Mouse (Mus musculus) adrenal gland, postnatal 14 days (tissue): ENCODE results near the gene Eva1a. TPM values are rescaled to one million over a fixed set of nuclear protein-coding genes. Genes with fewer than 3 reads are reported as not detected.

Experiments used
- DNase-seq: peaks from one replicate; pipeline ENCODE4 v3.0.0; 2021; ENCODE audit warnings: mixed read lengths
- long read RNA-seq, 2 experiments: library from polyadenylated mRNA; stranded (forward); transcript quantifications; one replicate each; pipeline ENCODE4 v2.0.0; 2021
- total RNA-seq: library from RNA; stranded (reverse); gene quantifications from 2 replicates; pipeline ENCODE4 v1.2.3, GENCODE M21; 2021

The Eva1a gene
- total RNA-seq: 3.1 and 6.9 TPM in 2 replicates
- long read RNA-seq, experiment 1, transcript Eva1a-201 (3 exons, 1,773 nt): major isoform, 6 of 6 reads
- long read RNA-seq, experiment 1, partial matches to known transcripts: 0 of 6 reads
- long read RNA-seq, experiment 1, other reads (novel, unspliced or antisense): 0 of 6 reads
- long read RNA-seq, experiment 2, transcript Eva1a-201 (3 exons, 1,773 nt): major isoform, 13 of 16 reads
- long read RNA-seq, experiment 2, partial matches to known transcripts: 0 of 16 reads
- long read RNA-seq, experiment 2, other reads (novel, unspliced or antisense): 2 of 16 reads

DNA sequence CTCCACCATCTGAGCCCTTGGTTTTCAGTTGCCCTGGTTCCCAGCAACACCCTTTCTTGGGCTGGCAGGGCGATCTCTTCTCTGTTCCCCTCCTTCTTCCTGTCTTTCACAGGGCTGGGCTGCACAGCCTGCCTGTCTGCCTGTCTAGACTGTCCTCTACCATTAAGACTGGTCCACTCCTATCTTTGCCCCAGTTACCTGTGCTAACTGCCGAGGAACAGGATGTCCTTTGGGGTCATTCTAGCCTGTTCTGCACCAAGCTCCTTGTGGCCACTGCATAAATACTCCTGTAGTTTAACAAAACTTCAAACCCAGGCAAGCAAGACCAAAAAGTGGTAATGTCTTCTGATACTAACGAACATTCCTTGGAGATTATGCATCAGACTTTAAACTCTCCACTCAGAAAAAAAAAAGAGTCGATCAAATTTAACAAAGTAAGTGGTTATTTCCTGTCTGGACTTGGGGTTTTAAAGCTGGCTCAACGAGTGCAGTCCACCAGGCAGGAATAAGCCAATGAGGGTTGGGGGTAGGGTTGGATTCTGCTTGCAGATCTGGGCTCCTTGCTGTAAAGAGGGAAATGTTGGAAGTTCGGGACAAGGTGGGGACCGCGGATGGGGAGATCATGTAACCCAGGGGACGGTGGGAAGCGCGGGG is at the start of gene Eva1a:
Gene Eva1a, plus strand, starts transcription at position 210 of the 654 bp plus-strand sequence.
- DNase-seq: no peak

DNA sequence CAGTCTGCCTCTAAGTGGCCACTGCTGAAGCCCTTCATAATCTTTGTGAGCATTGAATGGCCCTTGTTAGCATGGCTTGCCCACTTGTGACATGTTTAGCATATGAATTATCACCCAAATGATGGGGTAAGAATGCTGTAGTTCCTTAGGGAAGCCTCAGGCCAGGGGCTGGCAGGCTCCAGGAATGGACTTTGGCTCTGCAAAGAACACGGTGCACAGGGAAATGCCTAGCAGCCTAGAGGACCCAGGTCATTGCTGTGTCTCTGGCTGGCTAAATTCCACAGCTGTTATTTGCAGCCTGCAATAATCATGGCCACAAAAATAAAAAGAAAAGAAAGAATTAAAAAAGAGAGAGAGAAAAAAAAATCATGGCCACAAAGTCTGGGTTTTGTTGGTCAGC is 28.5 kb upstream of the Eva1a start:
- DNase-seq: peak; percentile 7

DNA sequence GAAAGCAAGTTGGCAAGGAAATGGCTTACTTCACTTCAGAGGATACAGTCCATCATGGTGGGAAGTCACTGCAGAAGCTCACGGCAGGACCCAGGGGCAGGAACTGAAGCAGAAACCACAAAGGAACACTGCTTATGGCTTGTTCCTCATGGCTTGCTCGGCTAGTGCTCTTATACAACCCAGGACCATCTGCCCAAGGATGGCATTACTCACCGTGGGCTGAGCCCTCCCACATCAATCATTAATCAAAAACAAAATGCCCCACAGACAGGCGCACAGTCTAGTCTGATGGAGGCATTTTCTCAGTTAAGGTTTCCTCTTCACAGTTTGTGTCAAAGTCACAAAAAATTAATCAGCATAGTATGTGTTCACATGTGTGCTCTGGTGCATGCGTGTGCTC is 19.8 kb upstream of the Eva1a start:
- DNase-seq: no peak

DNA sequence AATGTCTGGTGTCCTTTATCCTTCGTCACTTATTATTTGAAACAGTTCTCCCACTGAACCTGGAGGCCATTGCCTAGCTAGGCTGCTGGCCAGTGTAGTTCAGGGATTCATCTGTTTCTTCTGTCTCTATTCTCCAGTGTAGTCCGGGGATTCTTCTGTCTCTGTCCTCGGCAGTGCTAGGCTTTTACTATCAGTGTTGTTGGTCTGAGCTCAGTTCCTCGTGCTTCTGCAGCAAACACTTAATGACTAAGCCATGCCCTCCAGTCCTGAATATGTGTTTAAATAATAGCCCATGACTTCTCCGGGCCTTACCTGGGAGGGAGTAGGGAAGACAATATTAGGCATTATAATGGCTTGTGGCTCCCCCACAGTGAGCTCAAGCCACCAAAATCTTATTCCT is 19.3 kb upstream of the Eva1a start:
- no peak for DNase-seq

DNA sequence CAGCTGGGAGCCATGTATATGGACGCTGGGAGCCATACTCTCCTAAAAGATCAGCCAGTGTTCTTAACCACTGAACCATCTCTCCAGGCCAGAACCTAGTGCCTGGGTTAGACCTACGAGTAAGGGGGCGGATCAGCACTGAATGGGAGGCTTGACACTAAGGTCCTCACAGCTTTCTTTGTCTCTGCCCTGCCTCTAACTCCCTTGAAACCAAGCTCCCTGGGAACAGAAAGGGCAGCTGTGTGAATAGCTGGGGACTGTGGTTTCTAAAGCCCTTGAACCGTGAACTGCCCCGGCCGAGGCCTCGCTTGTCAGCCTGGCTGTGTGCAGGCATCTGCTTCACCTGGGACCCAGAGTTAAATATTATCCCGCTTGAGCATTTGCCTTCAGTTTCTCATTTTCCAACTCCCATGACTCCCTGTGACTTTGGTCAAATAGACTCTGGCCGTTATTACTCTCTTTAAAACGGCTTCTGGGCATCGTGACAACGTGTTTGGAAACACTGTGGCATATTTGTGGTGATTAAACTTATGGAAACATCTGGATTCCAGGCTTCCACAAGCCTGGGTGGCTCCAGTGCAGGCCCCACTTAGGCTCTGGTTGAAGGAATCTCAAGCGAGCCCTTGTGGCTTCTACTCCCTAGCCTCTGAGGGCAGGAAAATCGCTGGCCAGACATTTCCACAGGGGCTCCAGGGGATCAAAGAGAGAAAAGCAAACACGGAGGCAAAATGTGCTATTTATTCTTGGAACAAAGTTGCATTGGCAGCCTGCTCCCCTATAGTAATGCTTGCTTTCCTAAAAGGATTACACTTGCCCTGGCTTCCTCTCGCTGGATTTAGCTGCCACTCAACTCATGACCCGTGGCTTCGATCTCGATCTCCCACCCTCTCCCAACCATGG is 11.0 kb upstream of the Eva1a start:
- no peak for DNase-seq

DNA sequence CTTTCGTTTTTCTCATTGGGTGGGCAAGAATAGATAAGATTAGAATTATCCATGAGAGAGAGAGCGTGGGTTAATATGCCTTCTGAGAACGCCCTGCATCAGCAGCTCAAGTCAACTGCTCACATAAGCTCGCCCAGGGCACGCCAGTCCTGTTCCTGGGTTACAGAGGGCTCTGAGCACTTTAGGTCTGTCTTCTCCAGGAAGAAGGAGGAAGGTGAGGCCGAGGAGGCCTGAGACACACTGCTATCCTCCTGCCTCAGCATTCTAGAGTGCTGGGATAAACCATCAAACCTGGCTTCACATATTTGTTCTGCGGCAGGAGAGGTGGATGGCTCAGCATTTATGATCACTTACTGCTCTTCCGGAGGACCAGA is 10.3 kb upstream of the Eva1a start:
- no peak for DNase-seq

DNA sequence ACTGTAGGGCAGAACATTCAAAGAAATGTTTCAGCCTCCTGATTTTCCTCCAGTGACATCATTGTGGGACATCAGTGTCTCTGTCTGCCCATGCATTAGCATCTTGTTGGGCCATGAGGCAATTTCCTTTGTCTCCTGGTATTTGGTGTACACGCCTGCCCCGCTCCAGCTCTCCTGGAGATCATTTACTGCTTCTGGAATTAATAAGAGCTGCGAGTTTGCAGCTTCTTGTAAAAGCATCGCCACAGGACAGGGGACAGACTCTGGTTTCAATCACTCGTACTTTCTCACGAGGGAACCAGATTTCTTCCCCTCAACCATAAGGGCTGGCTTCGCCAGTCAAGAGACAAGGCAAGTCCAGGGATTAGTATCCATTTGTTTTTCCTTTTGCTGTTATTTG is 3.6 kb upstream of the Eva1a start:
- DNase-seq: no peak

DNA sequence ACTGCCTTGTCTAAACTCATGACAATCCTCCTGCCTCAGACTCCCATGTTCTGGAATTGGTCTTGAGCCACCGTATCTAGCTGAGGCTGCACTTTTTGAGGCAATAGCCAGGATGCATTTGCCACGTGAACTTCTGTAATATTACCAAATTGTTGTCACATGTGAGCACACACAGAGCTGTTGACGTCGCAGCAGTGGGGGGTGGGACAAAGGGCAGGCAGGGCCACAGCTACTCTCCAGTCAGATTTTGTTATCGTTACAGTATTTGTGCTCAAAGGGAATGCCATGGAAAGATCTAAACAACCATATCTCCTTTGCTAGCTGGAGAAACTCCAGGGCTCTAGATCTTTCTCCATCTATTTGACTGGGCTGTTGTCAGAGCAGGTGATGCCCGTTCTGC is 1.6 kb upstream of the Eva1a start:
- no peak for DNase-seq

DNA sequence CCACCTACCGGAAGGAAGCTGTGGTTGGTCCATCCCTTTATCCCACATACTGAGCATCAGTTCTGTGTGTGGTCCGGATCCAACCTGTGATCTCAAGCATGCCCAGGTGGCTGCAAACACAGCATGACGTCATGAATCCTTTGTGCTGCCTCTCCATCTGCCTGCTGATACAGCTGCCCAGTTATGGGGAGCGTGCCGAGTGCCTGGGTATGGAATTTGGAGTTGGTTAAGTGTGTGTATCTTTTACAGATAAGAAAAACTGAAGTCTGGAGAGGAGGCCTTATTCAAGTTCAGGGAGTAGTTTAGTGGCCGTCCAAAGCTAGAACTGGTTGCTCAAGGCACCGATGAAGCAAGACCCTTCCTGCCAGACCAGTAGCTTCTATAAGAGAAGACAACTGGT is 875 bp upstream of the Eva1a start:
- DNase-seq: no peak

DNA sequence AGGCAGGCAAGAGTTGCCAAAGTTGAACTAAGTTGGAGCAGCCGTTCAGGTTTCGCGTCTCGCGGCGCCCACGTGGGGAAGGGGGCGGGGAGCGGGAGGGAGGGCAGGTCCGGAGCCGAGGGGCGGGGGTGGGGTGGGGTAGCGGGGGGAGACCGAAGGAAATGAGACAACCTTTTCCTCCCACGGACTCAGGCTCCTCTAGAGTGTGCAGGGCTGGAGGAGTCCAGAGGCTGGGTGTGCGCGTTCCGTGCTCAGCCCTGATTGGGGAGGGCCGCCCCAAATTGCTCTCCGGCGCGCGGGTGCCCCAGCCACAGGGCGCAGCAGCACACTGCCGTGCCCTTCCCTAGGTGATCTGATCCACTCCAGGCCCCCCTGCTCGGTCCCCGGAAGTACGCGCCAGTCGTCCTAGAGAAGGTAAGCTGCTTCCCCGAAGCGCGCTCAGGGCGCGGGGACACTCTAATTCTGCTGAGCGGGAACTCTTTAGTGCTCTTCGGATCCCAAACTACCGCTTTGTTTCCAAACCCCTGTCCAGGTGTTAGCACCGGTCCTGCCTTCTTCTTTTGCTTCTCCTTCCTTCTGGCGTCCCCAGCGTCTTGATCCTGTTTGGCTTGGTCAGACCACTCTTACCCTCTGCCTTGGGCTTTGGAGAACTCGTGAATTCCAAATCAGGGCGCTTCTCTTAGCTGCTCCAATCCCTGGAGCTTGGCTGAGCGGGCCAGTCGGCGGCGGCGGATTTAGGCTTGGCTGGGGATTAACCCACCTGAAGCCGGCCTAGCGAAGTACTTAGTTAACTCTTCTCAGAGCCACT is 849 bp downstream of the Eva1a start:
- DNase-seq: peak; percentile 57

DNA sequence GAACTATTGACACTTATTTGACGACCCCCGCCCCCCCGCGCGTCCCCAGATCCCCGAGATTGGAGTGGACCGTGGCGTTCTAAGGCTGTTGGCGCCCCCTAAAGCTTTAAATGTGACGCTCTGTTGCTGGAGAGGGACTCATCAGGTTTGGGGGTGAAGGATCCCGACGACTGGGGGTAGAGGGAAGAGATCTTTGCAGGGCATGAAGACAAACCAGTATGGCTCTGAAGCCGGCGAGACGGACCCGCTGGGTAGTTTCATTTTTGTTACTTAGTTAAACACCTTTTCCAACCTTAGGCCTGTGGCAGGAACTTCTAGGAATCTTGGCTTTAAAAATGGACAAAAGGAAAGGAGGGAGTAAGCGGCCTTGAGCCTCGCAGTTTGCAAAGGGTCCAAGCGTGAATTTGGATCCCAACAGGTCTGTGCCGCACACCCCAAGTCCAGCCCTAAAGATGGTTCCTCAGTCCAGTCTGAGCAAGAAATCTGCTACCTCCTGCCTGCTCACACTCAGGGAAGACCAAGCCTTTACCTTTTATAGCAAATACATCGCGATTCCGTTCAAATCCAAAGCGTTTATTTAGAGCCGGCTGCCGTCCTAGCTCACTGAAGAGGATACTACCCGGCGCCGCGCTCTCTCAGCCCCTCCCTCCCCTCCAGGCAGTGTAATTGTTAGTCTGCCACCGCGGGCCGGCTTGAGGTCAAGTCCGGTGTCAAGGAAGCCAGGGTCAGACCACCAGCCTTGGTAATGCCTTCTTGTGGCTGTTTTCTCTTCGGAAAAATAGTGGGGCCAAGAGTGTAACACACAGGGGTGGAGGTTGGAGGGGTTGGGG is 1.7 kb downstream of the Eva1a start:
- DNase-seq: peak; percentile 59

DNA sequence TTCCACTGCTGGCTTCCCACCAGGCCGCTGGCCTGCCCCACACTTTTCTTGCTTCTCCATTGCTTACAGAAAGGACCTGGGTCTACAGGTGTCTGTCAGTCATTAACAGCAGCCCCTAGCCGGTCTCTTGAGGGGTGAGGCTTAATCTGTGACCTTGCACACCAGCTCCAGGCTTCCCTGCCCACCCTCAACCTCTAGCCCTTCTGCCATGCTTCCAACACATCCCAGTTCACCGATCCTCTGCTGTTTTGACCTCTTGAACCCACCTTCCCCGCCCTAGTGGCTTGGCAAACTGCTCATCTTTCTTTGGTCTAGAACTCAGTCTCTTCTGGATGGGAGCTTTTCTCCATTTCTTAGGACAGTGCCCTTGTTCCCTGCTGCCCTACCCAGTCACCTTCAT is 2.8 kb downstream of the Eva1a start:
- DNase-seq: no peak

DNA sequence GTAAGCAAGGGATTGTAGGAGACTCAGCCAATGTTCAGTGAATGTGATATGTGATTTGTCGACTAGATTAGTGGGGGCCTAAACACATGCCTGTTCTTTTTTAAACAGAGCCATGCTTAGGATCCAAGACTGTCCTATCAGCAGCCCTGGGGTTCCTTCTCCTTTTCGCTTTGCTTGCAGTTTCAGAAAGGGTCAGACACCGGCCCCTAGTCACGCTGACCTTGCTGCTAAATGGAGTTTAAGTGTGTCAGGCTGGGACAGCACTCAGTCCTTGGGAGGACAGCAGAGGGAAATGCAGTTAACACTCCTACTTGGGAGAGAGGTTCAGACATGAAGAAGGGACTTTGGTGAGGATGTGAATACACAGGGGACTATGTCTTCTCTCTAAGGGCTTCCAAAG is 3.7 kb downstream of the Eva1a start:
- DNase-seq: no peak

DNA sequence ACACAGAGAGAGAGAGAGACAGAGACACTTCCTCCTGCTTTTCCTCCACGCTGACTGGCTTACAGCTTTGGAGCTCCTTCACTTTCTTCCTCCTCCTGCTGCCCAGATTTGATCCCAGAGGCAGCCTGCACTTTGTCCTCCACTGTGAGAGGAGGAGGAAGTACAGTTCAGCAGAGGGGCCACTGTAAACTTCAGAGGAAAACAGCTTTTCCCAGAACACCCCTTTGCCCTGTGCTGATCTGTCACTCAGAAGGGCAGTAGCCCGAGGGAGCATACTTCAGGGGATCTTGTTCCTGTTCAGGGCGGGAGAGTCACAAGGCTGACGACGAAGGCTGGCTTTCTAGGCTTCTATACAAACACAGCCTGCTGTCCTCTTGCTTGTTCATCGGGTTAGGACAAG is 7.1 kb downstream of the Eva1a start:
- DNase-seq: no peak

DNA sequence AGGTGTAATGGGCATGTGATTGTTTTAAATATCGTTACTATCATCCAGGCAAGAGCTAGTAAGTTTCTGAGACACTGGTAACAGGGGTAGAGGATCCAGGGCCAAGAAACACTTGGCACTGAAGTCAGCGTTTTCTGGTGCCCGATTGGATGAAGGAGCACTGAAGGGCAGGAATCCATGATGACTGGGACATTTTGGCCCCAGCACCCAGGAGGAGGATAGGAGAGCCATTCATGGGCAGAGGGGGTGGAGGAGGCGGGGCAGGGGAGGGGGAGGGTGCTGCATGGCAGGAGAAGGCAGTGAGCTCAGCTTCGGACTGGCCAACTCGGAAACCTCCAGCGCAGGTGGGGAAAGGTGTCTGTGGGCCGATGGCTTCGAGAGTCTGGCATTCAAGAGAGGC is 9.4 kb downstream of the Eva1a start:
- DNase-seq: no peak

DNA sequence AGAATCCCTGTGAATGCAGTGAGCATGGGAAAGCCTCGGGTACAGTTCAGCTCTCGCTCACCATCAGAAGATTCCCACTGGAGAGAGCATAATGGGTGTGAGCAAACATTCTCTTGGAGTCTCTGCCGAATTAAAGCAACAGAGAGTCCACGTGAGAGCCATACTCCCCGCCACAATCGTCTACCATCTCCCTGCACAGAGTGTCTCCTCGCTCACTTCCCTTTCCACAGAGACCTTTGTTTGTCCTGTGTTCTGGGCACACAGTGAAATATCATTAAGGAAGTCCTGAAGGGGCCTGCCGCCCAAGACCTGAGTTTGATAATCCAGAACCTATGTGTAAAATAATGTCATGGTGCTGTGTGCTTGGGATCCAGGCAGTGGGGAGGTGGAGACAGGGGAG is 10.7 kb downstream of the Eva1a start:
- DNase-seq: no peak

DNA sequence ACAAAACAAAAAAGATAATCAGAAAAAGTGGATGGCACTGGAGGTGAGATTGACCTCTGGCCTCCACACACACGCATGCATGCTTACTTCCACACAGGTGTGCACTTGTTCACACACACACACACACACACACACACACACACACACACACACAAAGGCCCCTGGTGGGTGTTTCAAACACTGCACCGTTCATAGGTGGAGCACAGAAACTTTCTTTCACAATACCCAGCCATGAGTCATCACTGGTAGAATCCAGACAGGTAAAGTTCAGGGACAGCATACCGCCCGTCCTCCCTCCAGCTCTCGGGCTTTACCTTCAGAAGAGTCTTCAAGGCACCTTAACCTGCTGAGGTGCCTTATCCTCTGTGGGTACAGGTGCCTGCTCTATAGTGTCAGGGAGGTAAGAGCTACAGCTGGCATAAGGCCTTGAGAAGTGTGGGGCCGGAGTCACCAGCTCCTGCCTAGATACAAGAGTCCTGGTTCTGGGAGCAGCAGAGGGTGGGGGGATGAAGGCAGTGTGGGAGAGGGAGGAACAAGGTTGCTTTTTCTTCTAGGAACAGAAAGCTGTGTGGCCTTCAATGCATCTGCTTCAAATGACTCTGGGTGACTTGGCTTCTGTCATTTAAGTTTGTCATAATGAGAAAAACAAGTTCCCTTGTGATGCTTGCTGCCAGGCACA is 11.3 kb downstream of the Eva1a start:
- DNase-seq: no peak

DNA sequence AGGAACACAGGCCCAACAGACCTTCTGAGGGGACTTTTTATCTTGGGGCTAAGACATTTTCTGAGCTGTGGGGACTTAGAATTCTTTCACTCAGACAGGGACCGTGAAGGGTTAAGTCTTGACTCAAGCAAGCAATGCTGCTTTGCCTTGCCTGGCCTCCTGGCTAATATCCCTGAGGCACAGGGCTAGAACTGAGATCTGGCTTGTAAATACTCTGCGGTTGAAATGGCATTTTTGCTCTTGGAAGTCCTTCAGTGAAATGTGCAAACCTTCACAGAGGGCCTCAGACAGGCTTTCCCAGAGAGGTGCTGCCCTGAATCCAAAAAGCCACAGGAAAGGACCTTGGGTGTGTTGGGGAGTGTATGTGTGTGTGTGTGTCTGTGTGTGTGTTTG is 11.9 kb downstream of the Eva1a start:
- no peak for DNase-seq

DNA sequence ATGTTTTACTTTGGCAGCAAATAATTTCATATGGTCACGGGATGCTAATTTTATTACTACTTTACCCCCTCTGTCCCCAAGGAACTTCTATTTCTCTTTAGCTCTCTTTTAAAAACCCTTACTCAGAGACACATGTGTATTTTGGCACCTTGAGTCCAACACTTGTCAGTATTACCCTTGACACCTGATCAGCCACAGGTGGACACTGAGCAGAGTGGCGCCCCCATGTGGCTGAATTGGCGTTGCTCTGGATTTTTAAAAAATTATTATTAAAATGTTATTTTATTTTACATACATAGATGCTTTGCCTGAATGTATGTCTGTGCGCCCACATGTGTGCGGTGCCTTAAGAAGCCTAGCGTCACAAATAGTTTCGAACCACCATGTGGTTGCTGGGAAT is 14.0 kb downstream of the Eva1a start:
- DNase-seq: peak; percentile 33

DNA sequence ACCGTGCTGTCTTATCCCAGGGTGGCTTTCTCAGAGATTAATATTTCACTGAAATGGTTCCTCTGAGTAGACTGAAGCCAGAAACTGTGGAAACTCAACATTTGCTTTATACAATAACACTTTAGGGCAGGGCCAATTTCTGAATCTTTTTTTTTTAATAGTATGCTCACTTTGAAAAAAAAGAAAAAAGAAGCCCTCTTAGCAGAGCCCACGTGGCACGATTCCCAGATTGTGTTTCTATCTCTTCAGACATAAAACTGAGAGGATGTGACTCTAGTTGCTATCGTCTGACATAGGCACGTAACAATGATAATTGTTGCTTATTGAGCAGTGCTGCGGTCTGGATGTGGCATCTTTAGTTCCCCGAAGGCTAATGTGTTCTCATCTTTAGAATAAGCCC is 19.1 kb downstream of the Eva1a start:
- no peak for DNase-seq

DNA sequence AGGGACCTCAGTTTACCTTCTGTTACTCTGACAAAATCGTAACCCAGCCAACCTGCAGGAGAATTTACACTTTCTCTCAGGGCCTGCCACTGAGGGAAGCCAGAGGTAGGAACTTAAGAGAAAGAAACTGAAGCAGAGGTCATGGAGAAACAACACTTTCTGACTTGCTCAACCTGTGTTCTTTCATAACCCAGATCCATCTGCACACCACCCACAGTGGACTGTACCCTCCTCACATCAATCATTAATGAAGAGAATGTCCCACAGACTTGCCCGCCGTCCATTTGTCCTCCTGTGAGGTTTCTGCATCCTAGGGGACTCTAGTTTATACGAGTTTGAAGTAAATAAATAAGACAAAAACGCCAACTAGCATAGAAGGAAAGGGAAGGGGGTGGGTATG is 24.4 kb downstream of the Eva1a start:
- DNase-seq: no peak
